Mouse (Mus musculus): ENCODE data around the gene Olfr535. TPM values are rescaled to one million over a fixed set of nuclear protein-coding genes. Genes with fewer than 3 reads are reported as not detected.
"Not testable (repeated sequence)": the region's sequence is repeated elsewhere in the genome, so short reads cannot be mapped to it uniquely, and the experiment has no call there.

Olfr535 gene
- polyA plus RNA-seq (2012; rRNA removed), result not detected in 2 replicates

- no peak within 1 kb of the TSS for H3K4me3 ChIP-seq (ENCODE audit: low read depth, low read length)
- H3K27ac ChIP-seq (ENCODE audit: insufficient read depth, low read depth, low read length), result no peak within 1 kb of the TSS
- no peaks in the 10 kb centered on the region for H3K4me1 ChIP-seq (ENCODE audit: control insufficient read depth, insufficient read depth, insufficient read length, low read length)
- H3K36me3 ChIP-seq (ENCODE audit: control insufficient read depth, insufficient read depth, low read length), result no peaks in the 10 kb centered on the region
- TF ChIP-seq CTCF (IDR thresholded peaks at IDR 0.05; ENCODE audit: extremely low read depth, insufficient read length, insufficient replicate concordance, low read depth, low read length) (no peak), POLR2A (IDR thresholded peaks at IDR 0.05; ENCODE audit: low read depth, low read length) (no peak)
- 74% methylated on average over 1 of the region's 1 CpGs for WGBS
- H3K27me3 ChIP-seq (ENCODE audit: control insufficient read depth, insufficient read depth, low read length), result no peaks in the 10 kb centered on the region
Measured at GRCm38 (mm10) chr7:140483916-140484315, at the start of gene Olfr535. TSS of gene Olfr535 (plus strand) at chr7:140484216.

GRCm38 (mm10) chr7:140443141-140443540, 40.9 kb upstream of the Olfr535 start:
- Histone ChIP-seq H3K27me3 (ENCODE audit: control insufficient read depth, insufficient read depth, low read length) (no peaks in the 10 kb centered on the region), H3K4me3 (ENCODE audit: low read depth, low read length) (no peak overlapping the region), H3K36me3 (ENCODE audit: control insufficient read depth, insufficient read depth, low read length) (no peaks in the 10 kb centered on the region), H3K27ac (ENCODE audit: insufficient read depth, low read depth, low read length) (no peak overlapping the region), H3K4me1 (ENCODE audit: control insufficient read depth, insufficient read depth, insufficient read length, low read length) (no peaks in the 10 kb centered on the region)
- WGBS, result 71% methylated on average over 1 of the region's 1 CpGs
- TF ChIP-seq CTCF (IDR thresholded peaks at IDR 0.05; ENCODE audit: extremely low read depth, insufficient read length, insufficient replicate concordance, low read depth, low read length) (no peak), POLR2A (IDR thresholded peaks at IDR 0.05; ENCODE audit: low read depth, low read length) (no peak)

GRCm38 (mm10) chr7:140463070-140463469, 20.9 kb upstream of the Olfr535 start, which contains the start of gene Olfr533:
TSS of gene Olfr533 (plus strand) at chr7:140463370.
- 67% methylated on average over 1 of the region's 1 CpGs for WGBS
- not testable (repeated sequence) for H3K4me3 ChIP-seq (ENCODE audit: low read depth, low read length); H3K4me1 ChIP-seq (ENCODE audit: control insufficient read depth, insufficient read depth, insufficient read length, low read length); H3K27ac ChIP-seq (ENCODE audit: insufficient read depth, low read depth, low read length); H3K36me3 ChIP-seq (ENCODE audit: control insufficient read depth, insufficient read depth, low read length); H3K27me3 ChIP-seq (ENCODE audit: control insufficient read depth, insufficient read depth, low read length)

GRCm38 (mm10) chr7:140477886-140478285, 6.1 kb upstream of the Olfr535 start:
- H3K27me3 ChIP-seq (ENCODE audit: control insufficient read depth, insufficient read depth, low read length), result no peaks in the 10 kb centered on the region
- WGBS, result 67% methylated on average over 1 of the region's 1 CpGs
- no peaks in the 10 kb centered on the region for H3K4me1 ChIP-seq (ENCODE audit: control insufficient read depth, insufficient read depth, insufficient read length, low read length)
- no peak overlapping the region for H3K4me3 ChIP-seq (ENCODE audit: low read depth, low read length)
- TF ChIP-seq CTCF (IDR thresholded peaks at IDR 0.05; ENCODE audit: extremely low read depth, insufficient read length, insufficient replicate concordance, low read depth, low read length) (no peak), POLR2A (IDR thresholded peaks at IDR 0.05; ENCODE audit: low read depth, low read length) (no peak)
- H3K27ac ChIP-seq (ENCODE audit: insufficient read depth, low read depth, low read length), result no peak overlapping the region
- no peaks in the 10 kb centered on the region for H3K36me3 ChIP-seq (ENCODE audit: control insufficient read depth, insufficient read depth, low read length)

- WGBS, result 84% methylated on average over 1 of the region's 1 CpGs
Measured at GRCm38 (mm10) chr7:140478733-140479132, 5.3 kb upstream of the Olfr535 start.

GRCm38 (mm10) chr7:140488981-140489380, 5.0 kb downstream of the Olfr535 start:
- 92% methylated on average over 1 of the region's 1 CpGs for WGBS
- Histone ChIP-seq H3K4me1 (ENCODE audit: control insufficient read depth, insufficient read depth, insufficient read length, low read length) (no peaks in the 10 kb centered on the region), H3K27me3 (ENCODE audit: control insufficient read depth, insufficient read depth, low read length) (peaks cover 3% of the 10 kb centered on the region; the same call in 1 of the 2 replicates), H3K4me3 (ENCODE audit: low read depth, low read length) (no peak overlapping the region), H3K36me3 (ENCODE audit: control insufficient read depth, insufficient read depth, low read length) (no peaks in the 10 kb centered on the region), H3K27ac (ENCODE audit: insufficient read depth, low read depth, low read length) (no peak overlapping the region)
- TF ChIP-seq POLR2A (IDR thresholded peaks at IDR 0.05; ENCODE audit: low read depth, low read length) (no peak), CTCF (IDR thresholded peaks at IDR 0.05; ENCODE audit: extremely low read depth, insufficient read length, insufficient replicate concordance, low read depth, low read length) (no peak)

More at GRCm38 (mm10) chr7:140478733-140479132, 5.3 kb upstream of the Olfr535 start:
- Histone ChIP-seq H3K27me3 (ENCODE audit: control insufficient read depth, insufficient read depth, low read length) (no peaks in the 10 kb centered on the region), H3K27ac (ENCODE audit: insufficient read depth, low read depth, low read length) (no peak overlapping the region), H3K4me3 (ENCODE audit: low read depth, low read length) (no peak overlapping the region), H3K36me3 (ENCODE audit: control insufficient read depth, insufficient read depth, low read length) (no peaks in the 10 kb centered on the region), H3K4me1 (ENCODE audit: control insufficient read depth, insufficient read depth, insufficient read length, low read length) (no peaks in the 10 kb centered on the region)
- TF ChIP-seq POLR2A (IDR thresholded peaks at IDR 0.05; ENCODE audit: low read depth, low read length) (no peak), CTCF (IDR thresholded peaks at IDR 0.05; ENCODE audit: extremely low read depth, insufficient read length, insufficient replicate concordance, low read depth, low read length) (no peak)

GRCm38 (mm10) chr7:140494231-140494630, 10.2 kb downstream of the Olfr535 start:
- Histone ChIP-seq H3K4me3 (ENCODE audit: low read depth, low read length) (no peak overlapping the region), H3K27ac (ENCODE audit: insufficient read depth, low read depth, low read length) (no peak overlapping the region), H3K36me3 (ENCODE audit: control insufficient read depth, insufficient read depth, low read length) (no peaks in the 10 kb centered on the region), H3K27me3 (ENCODE audit: control insufficient read depth, insufficient read depth, low read length) (peaks cover 3% of the 10 kb centered on the region; the same call in 1 of the 2 replicates), H3K4me1 (ENCODE audit: control insufficient read depth, insufficient read depth, insufficient read length, low read length) (no peaks in the 10 kb centered on the region)
- WGBS, result 10% methylated on average over 2 of the region's 2 CpGs
- no peak for TF ChIP-seq CTCF (IDR thresholded peaks at IDR 0.05; ENCODE audit: extremely low read depth, insufficient read length, insufficient replicate concordance, low read depth, low read length)
- no peak for TF ChIP-seq POLR2A (IDR thresholded peaks at IDR 0.05; ENCODE audit: low read depth, low read length)

- H3K27ac ChIP-seq (ENCODE audit: insufficient read depth, low read depth, low read length), result no peak overlapping the region
- no peak overlapping the region for H3K4me3 ChIP-seq (ENCODE audit: low read depth, low read length)
- H3K36me3 ChIP-seq (ENCODE audit: control insufficient read depth, insufficient read depth, low read length), result no peaks in the 10 kb centered on the region
- H3K4me1 ChIP-seq (ENCODE audit: control insufficient read depth, insufficient read depth, insufficient read length, low read length), result no peaks in the 10 kb centered on the region
- TF ChIP-seq POLR2A (IDR thresholded peaks at IDR 0.05; ENCODE audit: low read depth, low read length) (no peak), CTCF (IDR thresholded peaks at IDR 0.05; ENCODE audit: extremely low read depth, insufficient read length, insufficient replicate concordance, low read depth, low read length) (no peak)
- peaks cover 3% of the 10 kb centered on the region; the same call in 1 of the 2 replicates for H3K27me3 ChIP-seq (ENCODE audit: control insufficient read depth, insufficient read depth, low read length)
Measured at GRCm38 (mm10) chr7:140494702-140495101, 10.7 kb downstream of the Olfr535 start.

GRCm38 (mm10) chr7:140507346-140508021, 23.5 kb downstream of the Olfr535 start, which contains the start of gene Olfr536:
TSS of gene Olfr536 (minus strand) at chr7:140507396.
- H3K4me1 ChIP-seq (ENCODE audit: control insufficient read depth, insufficient read depth, insufficient read length, low read length); H3K27me3 ChIP-seq (ENCODE audit: control insufficient read depth, insufficient read depth, low read length); H3K4me3 ChIP-seq (ENCODE audit: low read depth, low read length); H3K27ac ChIP-seq (ENCODE audit: insufficient read depth, low read depth, low read length); H3K36me3 ChIP-seq (ENCODE audit: control insufficient read depth, insufficient read depth, low read length): not testable (repeated sequence)
- WGBS, result 72% methylated on average over 2 of the region's 2 CpGs

Data from small intestine, adult 2 months (tissue).